Mouse (Mus musculus) forebrain, embryonic 13.5 days (tissue): ENCODE measurements around the gene Foxn3. TPM values are rescaled to one million over a fixed set of nuclear protein-coding genes. Genes with fewer than 3 reads are reported as not detected.

Experiments used
- ATAC-seq: fragments of 200-750 bp; cut with Nextera tagmentation; 2 replicates; pipeline ENCODE4 v1.8.0; 2017
- H3K27ac ChIP-seq: fragments of 300-500 bp; sonication (generic); 2 replicates; pipeline ENCODE4 v1.5.1; 2015; ENCODE audit warnings: inconsistent platforms, mild to moderate bottlenecking, moderate library complexity
- H3K27me3 ChIP-seq: fragments of 300-500 bp; sonication (generic); 2 replicates; pipeline ENCODE4 v1.6.1; 2015; ENCODE audit warnings: mild to moderate bottlenecking, inconsistent platforms
- H3K36me3 ChIP-seq: fragments of 300-500 bp; sonication (generic); 2 replicates; pipeline ENCODE4 v1.6.1; 2015; ENCODE audit warnings: mild to moderate bottlenecking, inconsistent platforms; ENCODE audit not compliant: poor library complexity, severe bottlenecking
- H3K4me1 ChIP-seq: fragments of 300-500 bp; sonication (generic); 2 replicates; pipeline ENCODE4 v1.6.1; 2015; ENCODE audit warnings: inconsistent platforms
- H3K4me2 ChIP-seq: fragments of 300-500 bp; sonication (generic); 2 replicates; pipeline ENCODE4 v1.6.1; 2015; ENCODE audit warnings: inconsistent platforms, mild to moderate bottlenecking, moderate library complexity
- H3K4me3 ChIP-seq: fragments of 300-500 bp; sonication (generic); 2 replicates; pipeline ENCODE4 v1.5.1; 2015; ENCODE audit warnings: mild to moderate bottlenecking, inconsistent platforms
- H3K9ac ChIP-seq: fragments of 300-500 bp; sonication (generic); 2 replicates; pipeline ENCODE4 v1.6.1; 2015; ENCODE audit warnings: mild to moderate bottlenecking, inconsistent platforms
- H3K9me3 ChIP-seq: fragments of 300-500 bp; sonication (generic); replicated peaks from 2 replicates; pipeline ENCODE4 v1.6.1; 2016; ENCODE audit warnings: inconsistent platforms
- WGBS: fragments of 180-500 bp; shearing (Covaris S2); methylation state at CpG from one replicate; pipeline ENCODE4 v1.1.7; 2015; 5-methylcytosine and 5-hydroxymethylcytosine counted together
- polyA plus RNA-seq: library from polyadenylated mRNA; unstranded; fragments of >200 nt; fragmentation: Nextera tagmentation; extraction: Ambion mirVana; gene quantifications from 2 replicates; pipeline ENCODE4 v1.2.1, GENCODE M21; 2015

The Foxn3 gene
- polyA plus RNA-seq, 1 experiment from 2014 or later, result 83.5 TPM

DNA sequence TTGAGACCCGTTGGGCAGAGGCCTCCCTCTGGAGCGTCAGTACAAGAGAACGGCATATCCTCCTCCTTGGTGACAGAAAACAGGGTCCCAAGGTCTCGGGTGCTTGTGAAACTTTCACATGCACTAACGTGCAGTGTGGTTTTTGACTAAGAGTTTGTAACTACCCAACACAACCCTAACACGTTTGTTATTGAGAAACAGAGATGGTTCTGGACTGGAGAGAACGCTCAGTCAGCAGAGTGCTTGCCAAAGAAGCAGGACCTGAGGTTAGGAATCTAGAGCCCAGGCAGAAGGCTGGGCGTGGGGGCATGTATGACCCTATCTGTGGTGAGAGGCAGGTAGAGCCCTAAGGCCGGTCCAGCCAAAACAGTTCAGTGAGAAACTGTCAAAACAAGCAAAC lies 330.9 kb downstream of the Foxn3 start:
- Histone ChIP-seq H3K27ac (peak overlapping the region; percentile 40; the same call in 1 of the 2 replicates), H3K9me3 (no peaks in the 10 kb centered on the region), H3K9ac (no peak overlapping the region), H3K27me3 (no peaks in the 10 kb centered on the region), H3K4me2 (no peak overlapping the region), H3K4me1 (peaks cover 100% of the 10 kb centered on the region), H3K4me3 (no peak overlapping the region), H3K36me3 (no peaks in the 10 kb centered on the region)
- ATAC-seq, result no peak
- WGBS, result 75% methylated on average over 9 of the region's 9 CpGs

DNA sequence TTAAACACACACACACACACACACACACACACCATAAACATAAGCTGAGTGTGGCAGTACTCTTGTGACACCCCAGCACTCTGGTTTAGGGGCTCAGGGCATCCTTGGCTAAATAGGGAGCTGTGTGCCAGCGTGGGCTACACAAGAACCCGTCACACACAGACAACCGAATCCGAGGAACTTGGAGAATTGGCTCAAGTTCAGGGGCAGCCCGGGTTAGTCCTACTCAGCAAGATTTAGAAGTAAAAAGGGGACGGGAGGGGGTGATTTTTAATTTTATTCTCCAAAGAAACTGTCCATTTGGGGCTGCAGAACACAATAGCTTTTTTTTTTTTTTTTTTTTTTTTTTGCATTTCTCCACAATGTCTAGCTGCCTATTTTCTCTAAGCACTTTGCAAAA lies 332.1 kb downstream of the Foxn3 start:
- no peak for ATAC-seq
- WGBS, result 21% methylated on average over 6 of the region's 6 CpGs
- peak overlapping the region; percentile 84 for H3K27ac ChIP-seq

DNA sequence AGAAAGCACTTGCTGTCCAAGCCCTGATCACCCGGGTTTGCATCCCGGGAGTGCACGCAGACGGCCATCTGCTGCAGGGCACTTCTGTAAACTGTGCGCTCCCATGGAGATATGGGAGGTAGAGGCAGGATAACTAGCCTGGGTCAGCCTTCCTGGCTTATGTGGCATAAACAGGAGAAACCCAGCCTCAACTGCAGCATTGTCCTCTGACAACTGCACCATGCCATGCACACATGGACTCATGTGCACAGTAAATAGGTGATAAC lies 332.7 kb downstream of the Foxn3 start:
- Histone ChIP-seq H3K9me3 (no peaks in the 10 kb centered on the region), H3K4me2 (peak overlapping the region; percentile 45), H3K27ac (peak overlapping the region; percentile 84), H3K36me3 (no peaks in the 10 kb centered on the region), H3K4me1 (peaks cover 100% of the 10 kb centered on the region), H3K4me3 (0 out of 2 replicates have a peak overlapping the region, but pooled peaks have one; percentile 2), H3K27me3 (no peaks in the 10 kb centered on the region), H3K9ac (0 out of 2 replicates have a peak overlapping the region, but pooled peaks have one; percentile 2)
- ATAC-seq, result no peak
- 7% methylated on average over 5 of the region's 5 CpGs for WGBS

More for the DNA sequence above, 332.1 kb downstream of the Foxn3 start:
- H3K4me1 ChIP-seq, result peaks cover 100% of the 10 kb centered on the region
- H3K9ac ChIP-seq, result no peak overlapping the region
- no peak overlapping the region for H3K4me3 ChIP-seq
- no peaks in the 10 kb centered on the region for H3K36me3 ChIP-seq
- H3K4me2 ChIP-seq, result no peak overlapping the region
- no peaks in the 10 kb centered on the region for H3K9me3 ChIP-seq
- H3K27me3 ChIP-seq, result no peaks in the 10 kb centered on the region

DNA sequence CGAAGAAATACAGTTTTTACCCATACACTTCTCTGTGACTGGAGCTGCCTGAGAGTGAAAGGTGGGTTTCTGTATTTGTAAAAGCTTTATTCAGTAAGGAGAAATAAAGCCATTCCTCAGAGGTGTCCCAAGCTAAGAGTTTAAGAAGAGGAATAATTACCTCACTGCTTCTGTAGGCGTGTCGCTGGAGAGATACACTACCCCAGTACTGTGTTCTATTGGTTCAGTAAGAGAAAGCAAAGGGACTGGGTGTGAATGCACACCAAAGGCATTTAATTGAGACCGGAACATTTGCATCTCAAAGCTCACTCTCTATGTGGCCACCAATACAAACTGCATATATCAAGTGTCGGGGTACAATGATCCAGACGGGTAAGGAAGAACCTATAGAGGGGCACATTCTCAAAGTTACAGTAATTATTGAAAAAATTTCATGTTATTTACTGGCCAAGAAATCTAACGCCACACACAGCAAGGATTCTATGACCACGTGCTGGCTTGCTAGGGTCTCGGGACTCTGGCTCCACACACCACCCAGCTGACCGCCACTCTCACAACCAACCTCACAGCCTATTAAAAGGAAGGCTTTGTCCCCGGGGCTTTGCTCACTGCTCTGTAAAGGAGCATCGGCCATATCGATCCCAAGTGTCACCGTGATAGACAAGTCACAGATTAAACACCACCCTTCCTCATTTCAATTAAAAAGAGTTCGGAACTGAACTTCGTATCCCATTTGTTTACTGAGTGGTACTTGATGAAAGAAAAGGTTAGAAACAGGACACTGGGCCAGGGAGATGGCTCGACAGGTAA lies 333.2 kb downstream of the Foxn3 start:
- H3K4me1 ChIP-seq, result peaks cover 100% of the 10 kb centered on the region
- H3K27me3 ChIP-seq, result no peaks in the 10 kb centered on the region
- peak overlapping the region; percentile 45 for H3K4me2 ChIP-seq
- peak overlapping the region; percentile 38 for H3K9ac ChIP-seq
- WGBS, result 6% methylated on average over 17 of the region's 17 CpGs
- no peaks in the 10 kb centered on the region for H3K36me3 ChIP-seq
- ATAC-seq, result peak; percentile 83
- 0 out of 2 replicates have a peak overlapping the region, but pooled peaks have one; percentile 2 for H3K4me3 ChIP-seq
- no peaks in the 10 kb centered on the region for H3K9me3 ChIP-seq
- peak overlapping the region; percentile 84 for H3K27ac ChIP-seq

DNA sequence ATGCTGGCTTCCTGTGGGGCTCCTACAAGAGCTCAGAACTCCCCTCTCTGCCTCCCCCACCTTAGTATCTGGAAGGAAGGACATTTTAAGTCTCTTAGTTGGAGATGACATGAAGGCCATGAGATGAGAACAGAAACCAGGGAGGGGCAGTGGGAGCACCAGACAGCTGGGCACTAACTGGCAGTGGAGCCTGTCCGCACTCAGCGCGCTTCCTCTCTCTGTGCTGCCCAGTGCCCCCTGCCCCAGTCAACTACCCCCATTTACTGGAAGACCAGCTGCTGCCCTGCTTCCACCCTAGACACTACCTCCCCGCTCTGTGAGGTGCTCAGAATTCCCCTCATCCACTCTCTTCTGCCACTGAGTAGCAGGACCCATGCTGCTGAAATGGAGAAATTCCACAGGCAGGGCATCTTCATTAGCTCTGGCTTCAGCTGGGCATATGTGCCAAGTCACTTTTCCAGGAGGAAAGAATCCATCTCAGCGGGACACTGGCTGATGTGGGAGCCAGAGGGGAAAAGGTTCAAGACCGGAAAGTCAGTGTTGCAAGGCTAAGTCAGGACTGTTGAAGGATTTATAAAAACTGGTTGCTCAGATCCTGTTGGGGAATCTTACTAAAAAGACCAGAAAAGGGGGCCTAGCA lies 335.9 kb downstream of the Foxn3 start:
- no peak overlapping the region for H3K4me2 ChIP-seq
- H3K36me3 ChIP-seq, result no peaks in the 10 kb centered on the region
- peak overlapping the region; percentile 25; the same call in 1 of the 2 replicates for H3K27ac ChIP-seq
- WGBS, result 82% methylated on average over 6 of the region's 6 CpGs
- H3K4me1 ChIP-seq, result peaks cover 100% of the 10 kb centered on the region
- H3K27me3 ChIP-seq, result no peaks in the 10 kb centered on the region
- ATAC-seq, result no peak
- H3K9ac ChIP-seq, result no peak overlapping the region
- no peaks in the 10 kb centered on the region for H3K9me3 ChIP-seq
- H3K4me3 ChIP-seq, result no peak overlapping the region

DNA sequence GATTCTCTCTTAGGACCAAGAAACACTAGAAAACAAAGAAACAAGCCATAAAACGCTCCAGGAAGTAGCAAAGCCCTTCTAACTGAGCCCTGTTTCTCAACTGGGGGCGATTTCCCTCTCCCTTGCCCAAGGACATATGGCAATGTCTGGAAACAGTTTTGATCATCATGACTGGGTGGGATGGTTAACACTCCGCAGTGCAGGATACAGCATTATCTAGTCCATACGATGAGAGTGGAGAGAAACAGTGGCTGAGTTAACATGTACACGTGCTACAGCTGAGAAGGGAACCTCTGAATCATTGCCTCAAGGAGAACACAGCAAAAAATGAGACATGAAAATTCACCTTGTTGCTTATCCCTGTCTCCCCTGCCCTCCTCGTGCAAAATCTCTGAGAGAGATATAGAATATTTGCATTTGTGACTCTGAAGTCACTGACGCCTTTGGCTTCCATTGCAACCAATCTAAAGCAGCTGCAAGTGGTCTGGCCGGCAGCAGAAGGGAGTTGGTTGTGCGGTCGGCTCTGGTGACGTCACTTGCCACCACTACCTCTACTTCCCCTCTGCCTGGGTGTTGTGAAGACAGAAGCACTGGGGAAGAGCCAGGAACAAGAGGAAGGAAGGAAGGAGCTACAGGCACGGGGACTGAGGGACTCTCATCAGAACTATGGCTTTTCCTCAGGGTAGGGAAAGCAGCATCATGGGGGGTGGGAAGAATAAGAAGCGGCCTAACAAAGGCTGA lies 338.3 kb downstream of the Foxn3 start:
- Histone ChIP-seq H3K4me3 (no peak overlapping the region), H3K9me3 (no peaks in the 10 kb centered on the region), H3K9ac (no peak overlapping the region), H3K27ac (no peak overlapping the region), H3K36me3 (no peaks in the 10 kb centered on the region), H3K4me2 (no peak overlapping the region), H3K4me1 (peaks cover 100% of the 10 kb centered on the region), H3K27me3 (no peaks in the 10 kb centered on the region)
- no peak for ATAC-seq
- WGBS, result 69% methylated on average over 13 of the region's 13 CpGs

DNA sequence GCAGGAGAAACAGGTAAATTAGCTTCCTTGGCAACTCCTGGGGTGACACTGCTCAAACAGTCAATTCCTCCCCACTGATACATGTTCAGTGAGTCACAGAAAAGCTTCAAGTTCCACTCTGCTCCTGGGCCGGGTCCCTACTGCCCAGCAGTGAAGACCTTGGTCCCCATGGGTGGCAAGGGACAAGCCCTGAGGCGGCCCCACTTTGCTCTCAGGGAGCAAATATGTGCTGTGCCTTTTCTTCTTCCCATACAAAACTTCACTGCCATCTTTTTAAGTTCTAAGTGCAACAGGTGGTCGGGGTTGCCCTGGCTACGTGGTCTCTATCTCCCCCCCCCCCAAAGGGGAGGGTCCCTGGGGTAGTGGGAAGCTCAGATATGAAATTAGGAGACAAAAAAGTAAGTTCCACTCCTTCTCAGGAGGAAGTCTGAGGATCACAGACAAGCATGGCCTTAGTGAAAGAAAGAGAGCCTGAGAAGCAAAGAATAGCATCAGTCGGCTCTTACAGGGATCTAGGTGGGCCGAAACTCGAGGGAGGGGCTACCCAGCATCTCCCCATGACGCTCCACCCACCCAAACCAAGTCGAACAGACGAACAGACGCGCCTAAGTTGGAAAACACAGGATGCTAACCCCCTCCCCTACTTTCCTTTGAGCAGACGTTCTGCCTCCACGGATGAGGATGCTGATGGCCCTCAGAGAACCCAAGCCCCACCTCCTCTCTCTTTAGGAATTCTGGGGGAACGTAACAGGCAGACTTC lies 342.1 kb downstream of the Foxn3 start:
- Histone ChIP-seq H3K4me1 (peaks cover 100% of the 10 kb centered on the region), H3K4me2 (peak overlapping the region; percentile 38), H3K27me3 (no peaks in the 10 kb centered on the region), H3K4me3 (no peak overlapping the region), H3K36me3 (peaks cover 5% of the 10 kb centered on the region; the same call in 1 of the 2 replicates), H3K9ac (no peak overlapping the region), H3K9me3 (no peaks in the 10 kb centered on the region), H3K27ac (peak overlapping the region; percentile 87)
- ATAC-seq, result peak; percentile 33; the same call in 1 of the 2 replicates
- 9% methylated on average over 15 of the region's 15 CpGs for WGBS

DNA sequence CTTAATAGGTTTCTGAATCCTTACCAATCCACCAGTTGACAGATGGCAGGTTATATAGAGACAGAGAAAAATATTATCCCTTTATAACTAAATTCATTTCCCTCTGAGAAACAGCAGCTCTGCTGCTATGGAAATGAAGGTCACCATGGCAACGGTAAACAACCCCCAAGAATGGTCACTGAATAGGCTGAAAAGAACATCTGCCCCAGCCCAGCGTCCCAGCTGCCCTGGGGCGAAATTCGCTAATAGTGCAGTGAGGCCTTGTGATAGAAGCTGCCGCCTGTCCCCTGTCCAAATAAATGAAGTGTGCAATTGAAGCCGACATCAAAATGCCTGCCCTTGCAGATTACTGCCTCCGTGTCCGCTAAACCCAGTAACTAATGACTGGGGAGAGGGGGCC lies 343.0 kb downstream of the Foxn3 start:
- Histone ChIP-seq H3K27me3 (no peaks in the 10 kb centered on the region), H3K4me1 (peaks cover 100% of the 10 kb centered on the region), H3K4me3 (no peak overlapping the region), H3K36me3 (peaks cover 5% of the 10 kb centered on the region; the same call in 1 of the 2 replicates), H3K27ac (peak overlapping the region; percentile 87), H3K9ac (no peak overlapping the region), H3K9me3 (no peaks in the 10 kb centered on the region), H3K4me2 (peak overlapping the region; percentile 38)
- WGBS, result 3% methylated on average over 8 of the region's 8 CpGs
- peak; percentile 82 for ATAC-seq

DNA sequence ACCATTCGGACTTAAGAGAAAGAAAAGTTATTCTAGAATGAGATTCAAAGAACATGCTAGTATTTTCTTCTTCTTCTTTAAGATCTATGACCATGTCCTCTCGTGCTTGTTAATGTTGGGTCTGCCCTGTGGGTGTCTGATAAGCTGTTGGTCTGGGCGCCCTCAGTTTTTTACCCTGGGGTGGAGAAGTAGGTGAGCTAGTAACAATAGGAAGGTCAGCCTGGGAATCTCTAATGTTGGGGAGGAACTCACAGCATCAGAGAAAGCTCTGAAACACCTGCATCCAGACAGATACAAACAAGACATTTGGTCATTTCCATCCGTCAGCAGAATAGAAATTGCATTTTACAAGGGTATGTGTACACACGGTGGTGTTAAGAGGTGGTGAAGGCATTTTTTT lies 343.6 kb downstream of the Foxn3 start:
- 14% methylated on average over 5 of the region's 5 CpGs for WGBS
- Histone ChIP-seq H3K4me1 (peaks cover 100% of the 10 kb centered on the region), H3K27ac (peak overlapping the region; percentile 86), H3K4me3 (no peak overlapping the region), H3K36me3 (peaks cover 5% of the 10 kb centered on the region; the same call in 1 of the 2 replicates), H3K27me3 (no peaks in the 10 kb centered on the region), H3K4me2 (peak overlapping the region; percentile 38), H3K9ac (no peak overlapping the region), H3K9me3 (no peaks in the 10 kb centered on the region)
- ATAC-seq, result no peak

DNA sequence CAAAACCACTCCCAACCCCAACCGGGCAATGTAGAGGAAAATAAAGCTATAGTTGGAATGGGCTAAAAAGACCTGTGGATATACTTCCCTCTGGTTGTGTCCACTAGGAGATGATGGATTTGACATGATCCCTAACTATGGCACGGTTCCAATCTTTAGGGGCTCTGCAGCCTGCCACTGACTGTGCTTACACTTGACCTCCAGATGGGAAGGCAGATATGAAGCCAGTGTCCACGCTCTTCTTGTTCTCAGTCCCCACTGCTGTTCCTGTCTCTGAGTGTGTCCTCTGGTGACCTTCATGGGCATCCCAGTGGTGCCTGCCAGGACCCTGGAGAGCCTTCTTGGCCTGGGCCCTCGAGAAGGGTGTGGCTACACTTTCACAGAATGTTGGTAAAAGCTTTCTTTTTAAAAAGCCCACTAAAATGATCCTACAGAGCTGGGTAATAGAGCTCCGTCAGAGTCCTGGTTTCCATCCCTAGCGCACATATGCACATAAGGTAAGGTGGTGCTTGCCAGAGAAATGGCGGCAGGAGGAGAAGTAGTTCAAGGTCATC lies 346.2 kb downstream of the Foxn3 start:
- peak overlapping the region; percentile 80 for H3K27ac ChIP-seq
- no peaks in the 10 kb centered on the region for H3K9me3 ChIP-seq
- peaks cover 98% of the 10 kb centered on the region for H3K4me1 ChIP-seq
- H3K36me3 ChIP-seq, result peaks cover 5% of the 10 kb centered on the region; the same call in 1 of the 2 replicates
- ATAC-seq, result no peak
- no peaks in the 10 kb centered on the region for H3K27me3 ChIP-seq
- no peak overlapping the region for H3K9ac ChIP-seq
- no peak overlapping the region for H3K4me2 ChIP-seq
- WGBS, result 84% methylated on average over 7 of the region's 7 CpGs
- no peak overlapping the region for H3K4me3 ChIP-seq

DNA sequence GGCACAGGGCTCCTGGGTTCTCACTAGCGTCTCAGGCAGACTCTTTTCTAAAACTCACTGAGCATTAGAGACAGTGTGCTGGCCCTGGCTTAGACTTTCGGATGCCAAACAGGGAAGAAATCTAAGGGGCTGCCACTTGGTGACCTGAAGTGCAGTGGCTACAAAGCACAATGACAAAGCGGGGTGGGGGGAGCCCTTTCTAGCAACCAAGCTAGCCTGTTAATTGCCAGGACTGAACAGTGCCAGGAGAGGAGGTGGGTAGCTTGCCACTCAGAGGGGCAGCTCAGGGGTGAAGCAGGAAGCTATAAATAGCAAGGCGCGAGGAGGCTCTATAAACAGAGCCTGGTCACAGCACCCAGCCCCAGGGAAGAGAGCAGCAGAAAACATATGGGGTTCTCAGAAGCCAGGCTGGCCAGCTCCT lies 347.0 kb downstream of the Foxn3 start:
- WGBS, result 29% methylated on average over 5 of the region's 5 CpGs
- H3K36me3 ChIP-seq, result peaks cover 8% of the 10 kb centered on the region; the same call in 1 of the 2 replicates
- peaks cover 90% of the 10 kb centered on the region for H3K4me1 ChIP-seq
- no peak overlapping the region for H3K4me3 ChIP-seq
- no peaks in the 10 kb centered on the region for H3K9me3 ChIP-seq
- peak overlapping the region; percentile 80 for H3K27ac ChIP-seq
- H3K4me2 ChIP-seq, result 0 out of 2 replicates have a peak overlapping the region, but pooled peaks have one; percentile 6
- ATAC-seq, result peak; percentile 68
- no peaks in the 10 kb centered on the region for H3K27me3 ChIP-seq
- H3K9ac ChIP-seq, result peak overlapping the region; percentile 51; the same call in 1 of the 2 replicates
